Mouse (Mus musculus) cerebellum, adult 11 months (tissue): Measurements from ENCODE around the gene Nabp2.

ENCODE experiments used
- DNase-seq: peaks from one replicate; pipeline ENCODE4 v3.0.0; 2022

Gene Nabp2

DNA sequence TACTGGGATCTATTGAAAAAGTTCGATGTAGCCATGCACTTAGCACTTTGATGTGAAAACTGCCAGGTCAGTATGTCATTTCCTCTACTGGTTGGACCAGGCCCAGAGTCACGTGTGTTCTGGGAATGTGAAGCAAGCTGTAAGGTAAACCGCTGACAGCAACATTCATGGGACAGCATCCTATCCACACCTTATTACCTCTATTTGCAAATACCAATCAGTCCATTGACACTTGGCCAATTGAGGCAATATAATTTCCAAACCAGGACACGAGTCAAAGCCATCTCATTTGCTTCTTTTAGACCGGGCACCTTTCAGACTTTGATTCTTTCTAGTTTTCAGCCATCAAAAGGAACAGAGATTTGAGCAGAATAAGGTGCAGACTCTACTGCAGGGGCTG lies 17.8 kb upstream of the Nabp2 start:
- no peak for DNase-seq

- DNase-seq = no peak
These were observed 14.0 kb upstream of the Nabp2 start for GRCm38 (mm10) chr10:128425260-128425659.

GRCm38 (mm10) chr10:128424604-128425003 lies 13.3 kb upstream of the Nabp2 start:
- no peak for DNase-seq

DNA sequence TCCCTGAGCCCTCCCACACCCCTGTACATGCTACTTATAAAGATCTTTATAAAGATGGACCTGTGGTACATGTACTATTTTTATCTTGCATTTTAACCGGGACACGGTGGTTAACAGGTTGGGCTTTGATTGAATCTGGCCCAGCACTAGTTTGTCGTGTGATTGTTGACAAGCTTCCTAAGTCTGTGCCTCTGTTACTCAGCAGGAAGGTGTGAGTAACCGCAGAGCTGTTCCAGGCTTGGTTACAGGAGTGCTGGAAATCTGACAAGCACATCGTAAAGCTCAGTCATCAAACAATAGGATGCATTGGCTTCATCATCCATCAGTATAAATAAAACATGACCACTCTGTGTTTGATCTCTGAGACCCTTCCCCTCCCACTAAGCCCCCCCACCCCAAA lies 11.1 kb upstream of the Nabp2 start:
- DNase-seq = no peak

DNA sequence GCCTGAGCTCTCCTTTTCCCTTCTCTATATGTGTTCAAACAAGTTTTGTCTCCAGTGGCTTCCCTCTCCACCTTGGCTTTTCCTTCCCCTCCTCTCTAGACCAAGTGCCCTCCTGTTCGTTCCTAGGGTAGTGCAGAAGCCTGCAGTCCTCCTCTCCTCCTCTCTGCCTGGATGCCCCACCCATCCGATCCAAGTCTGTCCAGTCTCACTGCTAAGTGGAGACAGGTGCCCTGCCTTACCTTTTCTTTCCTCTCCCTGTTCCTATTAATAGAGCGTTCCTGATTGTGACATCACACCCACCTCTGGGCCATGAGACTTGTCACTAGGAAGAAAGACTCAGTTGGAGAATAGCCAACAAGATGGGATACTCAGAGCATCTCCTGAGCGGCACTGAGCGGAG lies 3.6 kb upstream of the Nabp2 start:
- no peak for DNase-seq

GRCm38 (mm10) chr10:128413076-128413475 lies 1.8 kb upstream of the Nabp2 start:
- DNase-seq = no peak

- DNase-seq = no peak
These were observed 1.3 kb upstream of the Nabp2 start for GRCm38 (mm10) chr10:128412558-128412957.

GRCm38 (mm10) chr10:128412055-128412381 lies 726 bp upstream of the Nabp2 start:
- DNase-seq = peak; percentile 54

DNA sequence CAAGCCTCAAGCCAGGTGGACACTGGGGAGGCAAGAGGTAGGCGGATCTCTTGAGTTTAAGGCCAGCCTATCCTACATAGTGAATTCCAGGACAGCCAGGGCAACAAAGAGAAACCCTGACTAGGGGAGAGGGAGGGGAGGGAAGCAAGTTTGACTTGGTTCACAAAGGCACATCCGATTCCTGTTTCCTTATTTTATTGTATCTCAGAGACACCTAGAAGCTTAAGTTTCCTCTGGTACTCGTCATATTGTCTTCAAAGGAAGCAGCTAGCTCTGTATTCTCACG lies 789 bp downstream of the Nabp2 start:
- no peak for DNase-seq

DNA sequence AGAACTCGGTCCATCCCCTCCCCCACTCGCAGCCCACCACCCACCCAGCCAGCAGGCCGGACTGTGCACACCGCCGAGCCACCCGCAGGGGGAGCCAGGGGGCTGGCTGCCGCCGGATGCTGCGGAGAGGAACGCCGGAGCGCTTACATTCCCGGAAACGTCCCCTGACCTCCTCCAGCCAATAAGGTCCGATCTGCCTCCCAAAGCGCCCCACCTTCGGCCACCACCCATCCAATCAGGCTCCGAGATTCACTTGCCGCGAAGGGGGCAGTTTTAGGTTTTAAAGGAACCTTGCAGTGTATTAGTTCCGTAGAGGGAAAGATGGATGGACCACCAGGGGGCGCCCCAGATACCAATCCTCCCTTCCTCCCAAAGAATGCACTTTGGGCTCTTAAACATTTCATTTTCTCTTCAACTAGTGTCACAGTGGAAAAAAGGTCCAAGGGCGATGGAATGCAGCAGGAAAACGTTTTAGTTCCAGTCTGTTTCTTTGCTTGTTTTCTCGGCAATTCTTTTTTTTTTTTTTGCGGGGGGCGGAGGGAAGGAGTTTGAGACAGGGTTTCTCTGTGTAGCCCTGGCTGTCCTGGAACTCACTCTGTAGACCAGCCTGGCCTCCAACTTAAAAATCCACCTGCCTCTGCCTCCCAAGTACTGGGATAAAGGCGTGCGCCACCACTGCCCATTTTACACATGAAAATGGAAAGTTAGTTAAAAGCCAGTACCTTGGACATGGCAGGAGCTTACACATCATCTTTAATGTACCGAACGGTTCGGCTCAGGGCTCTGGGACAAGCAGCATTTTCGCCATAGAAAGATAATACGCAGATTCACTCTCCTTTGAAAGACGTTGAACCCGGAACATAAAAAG lies 1.4 kb downstream of the Nabp2 start:
- peak; percentile 97 for DNase-seq

GRCm38 (mm10) chr10:128408591-128409535 lies 2.4 kb downstream of the Nabp2 start:
- DNase-seq = no peak

DNA sequence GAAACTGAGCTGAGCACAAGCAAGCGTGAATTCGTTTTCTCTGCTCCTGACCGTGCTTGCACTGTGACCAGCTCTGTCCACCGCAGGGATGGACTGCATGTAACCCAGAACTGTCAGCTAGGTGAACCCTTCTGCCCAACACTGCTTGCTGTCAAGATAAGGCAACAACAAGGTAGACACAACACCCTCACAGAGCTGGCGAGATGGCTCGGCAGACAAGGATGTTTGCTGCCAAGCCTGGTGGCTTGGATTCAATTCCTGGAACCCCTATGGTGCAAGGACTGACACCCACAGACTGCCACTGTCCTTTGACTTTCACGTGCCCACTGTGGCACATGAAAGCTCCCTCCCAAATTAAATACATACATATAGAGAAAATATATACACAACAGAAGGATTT lies 7.4 kb downstream of the Nabp2 start:
- peak; percentile 72 for DNase-seq

GRCm38 (mm10) chr10:128401638-128402037 lies 9.7 kb downstream of the Nabp2 start:
- no peak for DNase-seq

GRCm38 (mm10) chr10:128401056-128401455 lies 10.2 kb downstream of the Nabp2 start, which contains the start of gene Slc39a5:
Slc39a5 (minus strand) TSS chr10:128401229.
- DNase-seq = no peak

GRCm38 (mm10) chr10:128400338-128400737 lies 11.0 kb downstream of the Nabp2 start:
- DNase-seq = no peak

DNA sequence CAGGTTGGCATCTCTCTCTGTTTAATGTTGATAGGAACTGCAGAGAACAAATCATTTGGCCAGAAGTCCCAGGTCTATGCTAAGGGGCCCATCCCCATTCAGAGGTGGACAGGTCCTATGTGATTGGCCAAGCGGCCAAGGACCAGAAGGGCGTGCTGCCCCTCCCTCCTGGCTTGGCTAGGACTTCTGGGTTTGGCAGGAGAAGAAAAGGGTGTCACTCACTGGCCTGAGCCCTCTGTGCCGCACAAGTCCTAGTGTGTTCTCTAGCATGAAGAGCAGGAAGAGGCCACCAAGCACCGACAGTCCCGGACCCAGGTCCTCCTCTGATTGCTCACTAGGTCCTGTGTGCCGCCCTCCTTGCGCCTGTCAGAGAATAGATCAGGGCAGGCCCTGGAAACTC lies 13.8 kb downstream of the Nabp2 start:
- peak; percentile 51 for DNase-seq

- no peak for DNase-seq
These were observed 14.5 kb downstream of the Nabp2 start for GRCm38 (mm10) chr10:128396716-128397264.

DNA sequence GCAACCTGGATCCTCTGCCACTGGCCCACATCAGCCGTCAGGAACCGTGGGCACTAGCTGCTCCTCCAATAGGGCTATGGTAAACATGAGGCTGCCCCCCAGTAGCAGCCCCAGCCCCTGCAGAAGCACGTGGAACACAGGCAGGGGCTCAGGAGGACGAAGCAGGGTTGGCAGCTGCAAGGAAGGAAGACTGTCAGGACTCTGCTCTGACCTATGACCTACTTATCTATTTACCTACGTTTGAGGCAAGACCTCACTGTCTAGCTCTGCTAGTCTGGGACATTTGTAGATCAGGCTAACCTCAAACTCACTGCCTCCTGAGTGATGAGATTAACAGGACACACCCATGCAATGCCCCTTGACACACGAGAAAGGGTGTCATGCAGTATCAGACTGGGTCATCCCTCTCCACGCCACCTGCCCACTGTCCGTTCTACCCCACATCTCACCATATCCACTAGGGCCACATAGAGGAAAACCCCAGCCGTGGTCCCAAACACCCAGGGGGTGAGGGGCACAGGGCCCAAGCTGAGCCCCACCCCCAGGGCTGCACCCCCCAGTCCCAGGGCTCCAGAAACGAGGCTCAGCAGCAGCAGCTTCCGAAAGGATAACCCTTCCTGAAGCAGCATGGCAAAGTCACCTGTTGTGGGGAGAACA lies 15.1 kb downstream of the Nabp2 start:
- DNase-seq = no peak

DNA sequence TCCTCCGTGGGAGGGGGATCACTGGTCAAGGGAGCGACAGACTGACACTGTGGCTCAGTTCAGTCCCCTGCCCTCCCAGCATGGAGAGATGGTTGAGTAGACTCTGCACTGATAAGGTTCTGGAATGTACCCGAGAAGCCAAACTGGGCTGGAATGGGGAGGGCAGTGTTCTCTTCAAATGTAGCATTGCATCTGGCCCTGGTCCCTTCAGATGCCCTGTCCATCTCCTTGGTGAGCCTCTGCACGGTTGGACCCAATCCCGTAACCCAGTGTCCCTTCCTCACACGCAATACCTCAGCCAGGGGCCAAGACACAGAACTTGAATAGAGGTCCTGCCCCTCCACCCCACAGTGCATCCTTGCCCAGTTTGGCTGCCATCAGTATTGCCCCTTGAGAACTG lies 19.4 kb downstream of the Nabp2 start:
- no peak for DNase-seq

GRCm38 (mm10) chr10:128390366-128390765 lies 20.9 kb downstream of the Nabp2 start:
- no peak for DNase-seq

- no peak for DNase-seq
These were observed 21.7 kb downstream of the Nabp2 start for GRCm38 (mm10) chr10:128389570-128389969.

DNA sequence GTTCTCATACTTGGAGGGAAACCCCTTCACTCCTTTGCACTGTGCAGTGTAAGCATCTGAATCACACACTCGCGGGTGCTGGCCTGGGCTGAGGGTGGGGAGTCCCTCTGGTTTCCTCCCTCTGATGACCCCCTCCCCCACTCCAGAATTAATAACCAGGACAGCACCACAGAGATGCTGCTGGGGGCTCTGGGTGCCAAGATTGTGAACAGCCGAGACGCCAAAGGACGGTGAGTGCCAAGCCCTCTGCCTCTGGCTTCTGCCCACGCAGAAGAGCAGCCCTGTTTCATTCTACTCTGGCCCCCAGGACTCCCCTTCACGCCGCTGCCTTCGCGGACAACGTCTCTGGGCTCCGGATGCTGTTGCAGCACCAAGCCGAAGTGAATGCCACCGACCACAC lies 22.4 kb downstream of the Nabp2 start:
- no peak for DNase-seq

GRCm38 (mm10) chr10:128385902-128386301 lies 25.4 kb downstream of the Nabp2 start:
- no peak for DNase-seq
